Mouse (Mus musculus) G1E (cell line): ENCODE measurements around the gene Kif2a. TPM values are rescaled to one million over a fixed set of nuclear protein-coding genes. Genes with fewer than 3 reads are reported as not detected.

Source experiments
- ATAC-seq: 2 replicates; pipeline ENCODE4 v1.8.0; 2016; ENCODE audit warnings: mild to moderate bottlenecking; ENCODE audit not compliant: insufficient number of reproducible peaks, poor library complexity, low FRiP score, severe bottlenecking; ENCODE audit errors: extremely low read depth
- DNase-seq: peaks from one replicate; pipeline ENCODE4 v3.0.0; 2012; ENCODE audit warnings: low spot score
- H3K27me3 ChIP-seq: 2 replicates; pipeline ENCODE4 v1.6.1; 2012; ENCODE audit warnings: mild to moderate bottlenecking, low read length, inconsistent platforms; ENCODE audit not compliant: insufficient read depth
- H3K36me3 ChIP-seq: replicated peaks from 2 replicates; pipeline ENCODE3; 2012; ENCODE audit warnings: mild to moderate bottlenecking, inconsistent platforms
- H3K4me1 ChIP-seq: 2 replicates; pipeline ENCODE4 v1.6.1; 2012; ENCODE audit warnings: low read depth, low read length, inconsistent platforms, mixed read lengths; ENCODE audit not compliant: insufficient read depth
- H3K4me3 ChIP-seq: 2 replicates; pipeline ENCODE4 v1.5.1; 2012; ENCODE audit warnings: low read depth, mild to moderate bottlenecking, inconsistent platforms, low read length, moderate library complexity, mixed read lengths
- H3K9me3 ChIP-seq: replicated peaks from 2 replicates; pipeline ENCODE4 v1.6.1; 2012; ENCODE audit warnings: inconsistent platforms
- CTCF ChIP-seq: IDR thresholded peaks from 2 replicates; pipeline ENCODE4 v1.5.1; 2012; ENCODE audit warnings: low read depth, low read length, inconsistent platforms, mixed read lengths
- GATA1 ChIP-seq: IDR thresholded peaks from 2 replicates; pipeline ENCODE4 v1.6.1; 2012; ENCODE audit warnings: borderline replicate concordance, low read length, inconsistent platforms, mixed read lengths
- GATA2 ChIP-seq: IDR thresholded peaks from 2 replicates; pipeline ENCODE4 v1.6.1; 2012; ENCODE audit warnings: low read depth, low read length, inconsistent platforms, borderline replicate concordance
- POLR2AphosphoS5 ChIP-seq: IDR thresholded peaks from 2 replicates; pipeline ENCODE4 v1.6.1; 2012; ENCODE audit warnings: low read depth, low read length, inconsistent platforms; ENCODE audit not compliant: insufficient replicate concordance
- TAL1 ChIP-seq: conservative IDR thresholded peaks from 2 replicates; pipeline ENCODE4 v1.6.1; 2012; ENCODE audit warnings: low read depth, low read length, inconsistent platforms, mixed read lengths
- polyA plus RNA-seq: library from polyadenylated mRNA; stranded (reverse); fragments of >175 nt; gene quantifications from 2 replicates; pipeline ENCODE4 v1.2.3, GENCODE M21; 2012
- total RNA-seq, 2 experiments: library from RNA; stranded (forward) in 1 of 2; stranded (reverse) in 1 of 2; fragments of 200-1000 nt in 1 of 2; fragments of >200 nt in 1 of 2; fragmentation: Nextera tagmentation in 1 of 2; gene quantifications; 2 replicates each; pipeline ENCODE4 v1.2.3; 2014 to 2017

The Kif2a gene
- total and polyA plus RNA-seq, 3 experiments: 31.7 to 167 (median 40.2) TPM

GRCm38 (mm10) chr13:106960557-106960956 lies 61.4 kb downstream of the Kif2a start:
- no peak for ATAC-seq
- Histone ChIP-seq H3K4me3 (no peak overlapping the region), H3K4me1 (peaks cover 6% of the 10 kb centered on the region; the same call in 1 of the 2 replicates), H3K27me3 (no peaks in the 10 kb centered on the region), H3K36me3 (peaks cover 71% of the 10 kb centered on the region), H3K9me3 (no peaks in the 10 kb centered on the region)
- TF ChIP-seq GATA2: no peak
- no peak for TF ChIP-seq GATA1
- no peak for TF ChIP-seq TAL1
- TF ChIP-seq CTCF: no peak
- no peak for TF ChIP-seq POLR2AphosphoS5
- DNase-seq: no peak

- Histone ChIP-seq H3K36me3 (peaks cover 77% of the 10 kb centered on the region), H3K4me1 (peaks cover 7% of the 10 kb centered on the region; the same call in 1 of the 2 replicates), H3K9me3 (no peaks in the 10 kb centered on the region), H3K27me3 (no peaks in the 10 kb centered on the region), H3K4me3 (no peak overlapping the region)
- ATAC-seq (no peak), DNase-seq (no peak)
- TF ChIP-seq TAL1: no peak
Observed at GRCm38 (mm10) chr13:106958286-106958685, 63.6 kb downstream of the Kif2a start.

- Histone ChIP-seq H3K4me3 (no peak overlapping the region), H3K27me3 (no peaks in the 10 kb centered on the region), H3K36me3 (peaks cover 78% of the 10 kb centered on the region), H3K4me1 (peaks cover 7% of the 10 kb centered on the region; the same call in 1 of the 2 replicates), H3K9me3 (no peaks in the 10 kb centered on the region)
- ATAC-seq (no peak), DNase-seq (no peak)
- no peak for TF ChIP-seq GATA1
- no peak for TF ChIP-seq GATA2
- no peak for TF ChIP-seq TAL1
- no peak for TF ChIP-seq POLR2AphosphoS5
- no peak for TF ChIP-seq CTCF
Observed at GRCm38 (mm10) chr13:106957554-106957953, 64.4 kb downstream of the Kif2a start.

GRCm38 (mm10) chr13:106954880-106955279 lies 67.0 kb downstream of the Kif2a start:
- H3K36me3 ChIP-seq: peaks cover 82% of the 10 kb centered on the region
- H3K27me3 ChIP-seq: no peaks in the 10 kb centered on the region
- peaks cover 7% of the 10 kb centered on the region; the same call in 1 of the 2 replicates for H3K4me1 ChIP-seq
- TF ChIP-seq TAL1: no peak
- H3K4me3 ChIP-seq: no peak overlapping the region
- H3K9me3 ChIP-seq: no peaks in the 10 kb centered on the region
- no peak for ATAC-seq
- DNase-seq: no peak

GRCm38 (mm10) chr13:106947583-106947982 lies 74.3 kb downstream of the Kif2a start:
- no peak for DNase-seq
- Histone ChIP-seq H3K9me3 (no peaks in the 10 kb centered on the region), H3K4me3 (peak overlapping the region; percentile 99), H3K36me3 (peaks cover 39% of the 10 kb centered on the region), H3K4me1 (peaks cover 20% of the 10 kb centered on the region), H3K27me3 (no peaks in the 10 kb centered on the region; the same call in 1 of the 2 replicates)
- no peak for ATAC-seq
- TF ChIP-seq CTCF (no peak), GATA2 (no peak), POLR2AphosphoS5 (no peak), GATA1 (no peak), TAL1 (no peak)

- ATAC-seq (peak; percentile 99), DNase-seq (peak; percentile 94)
- Histone ChIP-seq H3K27me3 (no peaks in the 10 kb centered on the region; the same call in 1 of the 2 replicates), H3K9me3 (no peaks in the 10 kb centered on the region), H3K4me1 (peaks cover 20% of the 10 kb centered on the region), H3K36me3 (peaks cover 32% of the 10 kb centered on the region), H3K4me3 (peak within 1 kb of the TSS; percentile 99)
- TF ChIP-seq CTCF (no peak), POLR2AphosphoS5 (no peak), GATA2 (no peak)
Observed at GRCm38 (mm10) chr13:106946594-106947540, 75.1 kb downstream of the Kif2a start, which contains the start of gene Dimt1. Gene Dimt1 (plus strand): TSS chr13:106947127.
